Mouse (Mus musculus) spleen, adult 12 weeks (tissue): ENCODE data around the gene Naip2.
"Not testable (repeated sequence)": the region's sequence is repeated elsewhere in the genome, so short reads cannot be mapped to it uniquely, and the experiment has no call there.

Source experiments
- DNase-seq: peaks from one replicate; pipeline ENCODE4 v3.0.0; 2022; ENCODE audit warnings: low spot score

Gene Naip2

DNA sequence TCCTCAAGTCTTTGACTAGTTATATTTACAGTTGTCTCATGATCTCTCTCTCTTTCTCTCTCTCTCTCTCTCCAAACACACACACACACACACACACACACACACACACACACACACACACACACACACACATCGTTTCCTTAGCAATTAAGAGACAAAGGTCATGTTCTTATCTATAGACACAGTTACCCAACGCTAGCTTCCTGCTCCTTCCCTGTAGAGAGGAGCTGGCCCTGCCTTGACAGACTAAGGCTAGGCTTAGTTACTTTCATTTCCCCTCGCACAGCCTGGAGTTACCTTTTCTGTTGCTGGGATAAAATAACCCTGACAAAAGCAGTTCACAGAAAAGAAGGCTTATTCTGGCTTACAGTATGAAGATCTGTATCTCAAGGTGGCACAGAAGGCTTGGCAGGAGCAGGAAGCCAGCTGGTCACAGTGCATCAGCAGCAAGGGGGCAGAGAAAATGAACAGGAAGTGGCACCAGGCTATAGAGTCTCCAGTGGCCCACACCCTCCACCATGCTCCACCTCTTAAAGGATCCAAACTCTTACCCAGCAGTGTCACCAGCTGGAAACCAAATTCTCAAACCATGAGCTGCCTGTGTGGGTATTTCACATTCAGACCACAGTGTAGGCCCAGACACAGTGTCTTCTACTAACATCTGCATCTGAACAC lies at the start of gene Naip2:
Gene Naip2, minus strand, starts transcription at position 434 of the 675 bp plus-strand sequence.
- DNase-seq, result not testable (repeated sequence)

DNA sequence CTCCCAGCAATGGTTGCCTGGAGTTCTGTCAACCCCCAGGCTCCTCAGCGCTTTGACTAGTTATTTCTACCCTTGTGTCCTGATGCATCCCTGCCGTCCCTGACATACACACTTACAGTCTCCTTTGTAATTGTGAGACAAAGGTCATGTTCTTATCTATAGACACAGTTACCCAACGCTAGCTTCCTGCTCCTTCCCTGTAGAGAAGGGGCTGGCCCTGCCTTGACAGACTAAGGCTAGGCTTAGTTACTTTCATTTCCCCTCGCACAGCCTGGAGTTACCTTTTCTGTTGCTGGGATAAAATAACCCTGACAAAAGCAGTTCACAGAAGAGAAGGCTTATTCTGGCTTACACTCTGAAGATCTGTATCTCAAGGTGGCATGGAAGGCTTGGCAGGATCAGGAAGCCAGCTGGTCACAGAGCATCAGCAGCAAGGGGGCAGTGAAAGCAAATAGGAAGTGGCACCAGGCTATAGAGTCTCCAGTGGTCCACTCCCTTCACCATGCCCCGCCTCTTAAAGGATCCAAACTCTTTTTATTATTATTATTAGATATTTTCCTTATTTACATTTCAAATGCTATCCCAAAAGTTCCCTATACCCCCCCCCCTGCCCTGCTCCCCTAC lies 45.1 kb upstream of the Naip2 start:
- DNase-seq, result not testable (repeated sequence)

DNA sequence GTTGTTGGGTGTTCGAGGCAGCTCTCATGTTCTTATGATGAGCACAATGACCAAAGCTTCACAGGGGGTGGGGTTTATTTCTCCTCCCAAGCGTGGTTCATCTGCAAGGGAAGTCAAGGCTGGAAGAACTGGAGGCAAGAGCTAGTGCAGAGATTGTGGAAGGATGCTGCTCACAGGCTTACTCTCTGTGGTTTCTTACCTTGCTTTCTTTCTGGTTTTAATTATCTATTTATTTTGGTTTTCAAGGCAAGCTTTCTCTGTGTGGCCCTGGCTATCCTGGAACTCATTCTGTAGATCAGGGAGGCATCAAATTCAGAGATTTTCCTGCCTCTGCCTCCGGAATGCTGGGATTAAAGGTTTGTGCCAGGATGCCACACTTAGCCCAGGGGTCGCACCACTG lies 44.3 kb upstream of the Naip2 start, which contains the start of gene Naip5:
Gene Naip5, minus strand, starts transcription at position 101 of the 400 bp plus-strand sequence.
- DNase-seq, result not testable (repeated sequence)

DNA sequence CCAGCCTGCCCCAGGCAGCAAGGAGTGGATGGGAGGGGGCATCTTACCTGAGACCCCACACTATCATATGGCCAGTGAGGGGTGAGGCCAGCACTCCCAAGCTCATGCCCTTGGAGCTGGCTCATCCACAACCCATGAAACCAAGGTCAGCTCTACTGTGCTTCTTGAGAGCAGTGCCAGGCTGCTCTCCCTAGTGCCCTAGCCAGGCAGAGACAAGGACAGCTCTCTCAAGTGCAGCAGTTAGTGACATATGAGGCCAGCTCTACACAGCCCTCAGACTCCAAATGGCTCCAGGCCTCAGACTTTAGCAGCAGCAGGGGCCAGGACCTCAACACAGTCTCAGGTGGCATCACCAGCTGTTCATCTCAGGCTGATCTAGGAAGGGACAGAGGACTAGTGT lies 41.8 kb upstream of the Naip2 start:
- no peak for DNase-seq

DNA sequence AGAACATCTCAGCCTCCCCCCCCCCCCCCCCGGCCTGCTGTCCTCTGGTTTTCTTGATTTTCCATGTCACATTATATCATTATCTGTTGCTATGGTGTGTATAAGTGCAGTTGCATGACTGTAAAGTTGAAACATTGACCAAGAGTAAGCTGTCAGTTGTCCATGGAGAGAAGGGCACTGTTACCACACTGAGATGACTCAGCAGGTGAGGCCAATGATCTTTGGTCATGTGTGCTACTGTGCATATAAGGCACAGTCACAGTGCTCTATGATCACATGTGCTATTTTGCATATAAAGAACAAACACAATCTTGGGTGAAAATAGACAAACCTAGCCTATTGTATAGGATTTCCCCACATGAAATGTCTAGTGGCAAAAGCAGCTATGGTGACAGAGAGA lies 11.8 kb upstream of the Naip2 start:
- DNase-seq, result not testable (repeated sequence)

DNA sequence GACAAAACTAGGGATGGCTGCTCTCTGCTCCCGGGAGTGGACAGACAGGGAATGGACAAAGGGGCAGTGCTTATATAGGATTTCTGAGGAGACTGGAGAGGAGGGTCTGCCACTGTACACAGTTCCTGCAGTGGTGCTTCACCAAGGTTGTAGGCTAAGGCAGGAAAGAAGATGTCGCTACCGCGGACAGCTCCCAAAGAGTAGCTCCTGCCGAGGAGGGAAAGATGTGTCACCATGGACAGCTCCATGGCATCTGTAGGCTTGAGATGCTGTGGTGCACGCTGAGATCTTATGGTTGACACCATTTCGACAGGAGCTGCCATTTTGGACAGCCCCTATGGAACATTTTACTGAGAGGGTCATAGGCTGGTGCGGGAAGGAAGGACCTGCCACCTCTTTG lies 8.6 kb upstream of the Naip2 start:
- no peak for DNase-seq

DNA sequence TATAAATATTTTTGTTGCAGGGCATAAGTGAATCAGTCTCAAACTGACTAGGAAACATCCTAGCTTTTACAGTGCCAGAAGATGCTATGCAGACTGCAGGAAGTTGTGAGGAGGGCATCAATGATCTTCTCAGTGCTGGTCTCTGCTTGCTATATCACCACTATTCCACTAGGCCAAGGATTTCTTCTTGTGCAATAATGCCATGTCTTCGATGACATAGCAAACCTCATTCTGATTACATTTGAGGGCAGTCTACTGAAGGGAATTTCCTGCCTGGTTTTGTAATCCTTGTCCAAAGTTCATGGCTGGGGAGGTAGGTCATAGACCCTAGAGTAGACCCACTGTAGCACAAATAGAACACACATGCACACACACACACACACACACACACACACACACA lies 1.4 kb upstream of the Naip2 start:
- no peak for DNase-seq

DNA sequence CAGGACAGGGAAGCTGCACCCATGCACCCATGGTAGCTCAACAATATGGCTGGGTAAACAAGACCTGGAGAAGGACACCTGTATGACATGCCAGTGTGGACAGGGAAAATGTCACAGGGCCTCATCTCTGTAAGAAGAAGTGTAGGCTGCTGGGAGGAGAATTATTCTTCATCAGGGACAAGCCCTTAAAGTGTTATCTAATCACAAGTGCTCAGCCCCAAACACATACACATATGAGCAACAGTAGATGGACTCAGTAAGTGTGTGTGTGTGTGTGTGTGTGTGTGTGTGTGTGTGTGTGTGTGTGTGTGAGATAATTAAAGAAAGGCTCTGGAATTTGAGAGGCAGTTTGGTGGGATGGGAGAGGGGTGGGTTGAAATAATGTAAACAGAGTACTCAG lies 1.1 kb downstream of the Naip2 start:
- no peak for DNase-seq

DNA sequence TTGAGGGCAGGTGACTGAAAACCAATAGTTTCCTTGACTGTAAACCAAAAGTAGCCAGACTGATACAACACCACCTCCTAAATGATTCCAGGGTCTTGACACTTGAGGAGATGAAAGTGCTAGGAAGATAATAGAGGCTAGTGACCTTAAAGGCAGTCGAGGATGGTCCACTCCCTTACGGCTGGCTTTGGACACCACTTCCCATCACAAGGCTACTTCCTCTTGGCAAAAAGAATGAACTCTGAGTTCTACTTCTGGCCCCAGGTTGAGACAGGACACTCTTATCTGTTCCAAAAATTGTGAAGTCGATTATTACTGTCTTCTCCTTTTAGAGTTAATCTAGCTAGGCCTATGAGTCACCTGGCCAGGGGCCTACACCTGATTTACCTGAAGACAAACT lies 6.5 kb downstream of the Naip2 start:
- DNase-seq, result no peak

DNA sequence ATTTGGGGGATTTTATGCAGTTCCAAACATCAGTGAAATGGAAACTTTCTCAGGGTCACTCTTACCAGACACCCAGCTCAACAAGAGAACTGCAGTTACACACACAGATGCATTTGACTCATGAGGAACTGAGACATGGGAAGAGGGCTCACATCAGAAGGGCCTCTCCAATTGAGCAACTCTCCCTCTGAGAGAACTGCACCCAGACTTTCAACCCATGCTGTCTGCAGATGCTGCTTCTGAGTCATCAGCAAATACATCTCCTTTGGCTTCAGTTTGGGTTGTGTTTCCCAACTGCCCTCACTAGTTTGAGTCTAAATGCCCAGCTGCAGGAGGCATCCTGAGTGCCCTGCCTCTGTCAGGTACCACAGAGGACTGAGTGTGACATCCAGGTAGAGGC lies 18.8 kb downstream of the Naip2 start:
- not testable (repeated sequence) for DNase-seq

DNA sequence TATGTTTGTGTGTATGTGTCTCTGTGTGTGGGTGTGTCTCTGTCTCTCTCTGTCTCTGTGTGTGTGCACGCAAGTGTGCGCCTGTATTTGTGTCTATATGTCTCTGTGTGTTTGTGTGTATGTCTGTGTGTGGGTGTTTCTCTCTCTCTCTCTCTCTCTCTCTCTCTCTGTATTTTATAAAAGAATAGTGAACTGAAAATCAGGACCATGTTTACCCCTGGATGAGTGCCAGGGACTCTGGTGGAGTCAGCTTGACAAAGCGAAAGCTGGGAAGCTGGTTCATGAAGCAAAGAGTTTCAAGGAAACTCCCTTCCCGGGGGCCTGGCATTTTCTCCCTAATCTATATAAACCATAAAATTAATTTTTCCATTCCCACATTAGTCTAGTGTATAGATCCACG lies 27.5 kb downstream of the Naip2 start:
- DNase-seq, result not testable (repeated sequence)

DNA sequence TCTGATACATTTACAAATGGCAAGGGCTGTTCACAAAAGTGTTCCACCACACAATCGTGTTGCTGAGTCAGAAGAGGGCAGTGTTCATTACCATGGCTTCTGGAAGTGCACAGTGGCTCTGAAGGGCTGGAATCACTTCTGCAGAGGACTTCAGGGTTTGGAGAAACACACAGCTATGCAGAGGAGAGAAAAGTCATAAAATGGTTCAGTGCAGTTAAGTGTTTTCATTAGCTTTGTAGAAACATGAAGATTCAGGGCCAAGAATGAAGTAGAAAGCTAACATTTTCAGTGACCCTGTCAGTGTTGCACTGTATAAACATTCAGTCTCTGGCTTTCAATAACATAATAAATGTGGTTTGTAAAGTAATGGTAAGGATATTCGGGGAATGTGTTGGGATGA lies 35.5 kb downstream of the Naip2 start:
- not testable (repeated sequence) for DNase-seq

DNA sequence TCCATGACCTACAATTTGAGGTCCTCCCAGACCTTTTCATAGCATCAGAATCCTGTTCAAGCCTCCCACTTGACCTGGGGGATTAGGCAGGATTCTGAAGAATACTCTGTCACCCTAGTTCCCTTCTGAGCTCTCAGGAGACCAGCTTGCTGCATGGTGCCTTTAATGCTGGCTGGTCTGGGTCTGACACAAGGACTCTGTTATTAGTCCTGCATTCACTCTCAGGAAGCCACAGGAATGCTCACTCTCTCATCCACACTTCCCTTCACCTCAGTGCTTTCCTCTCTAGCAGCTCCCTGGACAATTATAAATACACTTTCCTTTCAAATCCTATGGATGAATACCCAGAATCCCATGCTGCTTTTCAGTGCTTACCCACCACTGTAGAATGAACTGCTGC lies 39.4 kb downstream of the Naip2 start:
- not testable (repeated sequence) for DNase-seq

DNA sequence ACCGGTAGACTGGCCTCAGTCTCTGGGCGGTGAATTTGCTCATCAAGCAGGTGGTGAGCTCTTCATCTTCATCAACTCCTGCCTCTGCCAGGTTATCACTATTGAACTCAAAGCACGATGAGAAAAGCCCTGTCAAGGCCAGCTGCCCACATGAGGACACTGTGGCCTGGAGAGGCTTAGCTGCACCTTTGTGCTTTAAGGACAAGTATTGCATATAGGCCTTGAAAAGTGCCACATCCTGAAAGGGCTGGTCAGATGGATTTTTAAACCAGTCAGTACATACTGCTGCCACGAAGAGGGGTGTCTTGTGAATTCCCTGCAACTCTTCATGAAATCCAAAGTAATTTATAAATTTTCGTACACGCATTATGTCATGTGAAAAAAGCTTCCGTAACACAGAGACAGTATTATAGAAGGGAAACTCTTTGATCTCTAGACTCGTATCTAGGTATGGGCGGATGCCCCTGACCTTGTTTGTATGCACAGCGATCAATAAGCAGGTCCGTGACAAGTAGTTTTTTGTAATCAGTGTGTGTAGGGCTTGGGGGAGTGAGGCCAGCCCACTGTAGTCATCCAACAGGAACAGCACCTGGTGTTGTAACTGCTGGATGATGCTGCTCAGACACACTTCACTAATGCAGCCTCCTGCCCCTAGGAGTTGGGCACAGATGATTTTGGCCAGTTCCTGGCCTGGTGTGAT lies 40.6 kb downstream of the Naip2 start:
- not testable (repeated sequence) for DNase-seq

DNA sequence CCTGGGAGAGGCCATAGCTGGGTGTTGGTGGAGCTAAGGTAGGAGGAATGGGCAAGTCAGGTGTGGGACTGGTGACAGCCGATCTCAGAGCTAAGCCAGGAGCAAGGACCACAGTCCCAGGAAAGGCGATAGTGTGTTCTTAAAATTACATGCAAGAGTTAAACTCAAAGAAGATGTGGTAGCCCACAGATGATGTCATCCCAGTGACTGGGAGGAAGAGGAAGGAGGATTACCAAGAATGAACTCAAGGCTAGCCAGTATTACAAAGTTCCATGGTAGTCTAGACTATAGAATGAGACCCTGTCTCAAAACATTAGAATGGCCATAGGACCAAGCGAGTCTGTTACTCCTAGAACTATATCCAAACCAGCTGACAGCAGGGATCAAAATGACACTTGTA lies 45.3 kb downstream of the Naip2 start:
- no peak for DNase-seq

DNA sequence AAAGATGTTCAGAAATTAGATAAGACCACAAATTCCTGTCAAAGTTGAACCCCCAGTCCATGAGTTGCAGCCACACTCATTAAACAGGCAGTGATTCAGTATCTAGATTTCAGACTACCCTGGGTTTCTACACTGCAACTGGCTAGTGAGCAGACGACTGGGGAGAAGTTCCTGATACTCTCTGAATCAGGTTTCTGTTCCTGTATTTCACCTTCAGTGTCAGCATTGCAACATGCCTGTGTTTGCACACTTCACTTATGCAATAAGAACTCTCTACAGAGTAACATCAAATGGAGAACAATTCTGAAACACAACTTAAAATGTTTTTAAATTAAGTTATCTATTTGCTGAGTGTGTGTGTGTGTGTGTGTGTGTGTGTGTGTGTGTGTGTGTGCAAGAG lies 49.2 kb downstream of the Naip2 start:
- DNase-seq, result no peak

DNA sequence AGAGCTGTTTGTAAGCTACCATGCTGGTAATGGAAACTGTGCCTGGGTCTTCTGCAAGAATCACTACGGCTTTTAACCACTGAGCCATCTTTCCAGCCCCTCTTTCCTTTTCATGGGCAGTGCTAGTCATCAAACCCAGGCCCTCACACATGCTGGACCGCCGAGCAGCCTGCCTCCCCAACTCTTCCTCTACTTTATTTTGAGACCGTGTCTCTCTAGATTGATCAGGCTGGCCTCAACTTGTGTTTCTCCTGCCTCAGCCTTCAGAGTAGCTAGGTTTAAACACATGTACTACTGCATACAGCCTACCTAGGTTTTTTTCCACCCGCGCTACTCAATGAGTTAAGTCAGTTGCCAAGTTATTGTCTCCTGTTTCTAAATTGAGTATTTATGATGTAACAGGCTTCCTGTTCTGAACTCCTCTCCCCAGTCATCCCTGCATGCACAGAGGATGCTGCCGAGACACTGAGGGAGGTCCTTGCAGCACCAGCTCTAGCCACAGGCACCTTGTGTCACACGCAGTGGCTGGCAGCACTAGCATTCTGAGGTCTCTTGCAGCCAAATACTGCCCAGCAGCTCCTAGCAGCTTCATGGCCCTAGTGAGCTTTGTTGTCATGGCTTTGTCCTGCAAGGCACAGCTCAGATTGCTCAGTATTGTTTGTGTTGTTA lies 60.1 kb downstream of the Naip2 start:
- no peak for DNase-seq

DNA sequence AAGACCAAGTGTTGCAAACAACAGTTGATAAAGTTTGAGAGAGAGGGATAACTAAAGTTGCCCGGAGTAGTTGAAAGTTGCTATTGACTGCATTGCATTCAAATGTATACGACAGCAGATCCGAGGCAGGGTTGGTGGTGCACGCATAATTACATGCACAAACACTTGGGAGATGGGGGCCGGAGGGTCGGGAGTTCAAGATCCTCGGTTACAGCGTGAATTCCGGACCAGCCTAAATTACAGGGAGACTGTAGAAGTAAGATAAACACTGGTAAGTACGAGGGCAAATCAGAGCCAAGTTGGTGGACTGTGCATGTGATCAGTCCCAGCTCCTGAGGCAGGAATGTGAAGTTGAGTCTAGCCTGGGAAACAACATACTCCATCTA lies 76.6 kb downstream of the Naip2 start:
- DNase-seq, result no peak

DNA sequence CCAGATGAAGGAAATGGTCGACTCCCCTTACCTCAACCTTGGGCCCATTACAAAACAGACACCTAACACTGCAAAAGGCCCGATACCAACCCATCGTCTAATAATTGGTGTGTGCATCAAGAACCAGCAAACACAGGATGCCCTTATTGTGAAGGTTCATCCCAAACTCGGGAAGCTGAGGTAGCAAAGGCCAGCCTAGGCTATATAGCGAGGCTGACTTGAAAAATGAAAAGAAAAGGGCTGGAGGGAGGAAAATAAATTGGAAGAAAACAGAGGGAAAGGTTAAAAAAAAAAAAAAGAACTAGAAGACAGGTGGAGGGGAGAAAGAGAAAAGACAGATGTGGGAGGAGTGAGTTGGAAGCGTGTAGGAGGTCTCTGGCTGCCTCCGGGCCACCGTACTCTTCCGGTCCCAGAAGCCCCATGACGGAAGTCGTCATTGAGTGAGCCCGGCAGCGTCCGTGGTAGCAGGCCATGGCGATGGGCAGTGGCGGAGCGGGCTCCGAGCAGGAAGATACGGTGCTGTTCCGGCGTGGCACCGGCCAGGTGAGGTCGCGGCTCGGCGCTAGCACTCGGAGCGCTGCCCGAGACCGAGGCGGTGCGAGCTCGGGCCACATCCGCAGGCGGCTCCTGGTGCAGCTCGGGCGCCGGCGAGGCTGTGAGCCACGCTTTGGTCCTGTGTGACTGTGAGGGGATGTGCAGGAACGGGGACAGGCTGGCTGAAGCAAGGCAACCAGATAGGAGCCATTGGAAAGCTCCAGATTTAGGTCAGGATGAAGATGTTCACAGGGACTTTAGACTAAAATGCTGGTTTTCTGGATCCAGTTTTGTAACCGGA lies 77.3 kb downstream of the Naip2 start, which contains the start of gene Smn1:
Gene Smn1, plus strand, starts transcription at position 430 of the 835 bp plus-strand sequence.
- peak; percentile 78 for DNase-seq

DNA sequence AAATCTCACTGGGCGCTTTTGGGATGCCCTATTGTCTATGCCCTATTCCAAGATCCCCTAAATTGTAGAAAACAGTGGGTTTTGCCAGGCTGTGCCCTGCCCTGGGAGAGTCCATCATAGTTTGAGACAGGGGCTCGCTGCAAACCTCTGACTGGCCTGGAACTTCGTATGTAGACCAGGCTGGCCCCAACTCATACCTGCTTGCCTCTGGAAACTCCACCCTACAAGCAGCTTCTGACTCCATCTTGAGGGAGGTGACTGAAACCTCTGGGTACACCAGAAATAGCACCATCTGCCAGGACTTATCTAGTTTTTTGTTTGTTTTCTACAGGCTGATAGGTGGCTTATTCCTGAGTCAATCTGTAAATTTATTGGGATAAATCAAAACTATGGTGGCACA lies 77.9 kb downstream of the Naip2 start:
- DNase-seq, result no peak

DNA sequence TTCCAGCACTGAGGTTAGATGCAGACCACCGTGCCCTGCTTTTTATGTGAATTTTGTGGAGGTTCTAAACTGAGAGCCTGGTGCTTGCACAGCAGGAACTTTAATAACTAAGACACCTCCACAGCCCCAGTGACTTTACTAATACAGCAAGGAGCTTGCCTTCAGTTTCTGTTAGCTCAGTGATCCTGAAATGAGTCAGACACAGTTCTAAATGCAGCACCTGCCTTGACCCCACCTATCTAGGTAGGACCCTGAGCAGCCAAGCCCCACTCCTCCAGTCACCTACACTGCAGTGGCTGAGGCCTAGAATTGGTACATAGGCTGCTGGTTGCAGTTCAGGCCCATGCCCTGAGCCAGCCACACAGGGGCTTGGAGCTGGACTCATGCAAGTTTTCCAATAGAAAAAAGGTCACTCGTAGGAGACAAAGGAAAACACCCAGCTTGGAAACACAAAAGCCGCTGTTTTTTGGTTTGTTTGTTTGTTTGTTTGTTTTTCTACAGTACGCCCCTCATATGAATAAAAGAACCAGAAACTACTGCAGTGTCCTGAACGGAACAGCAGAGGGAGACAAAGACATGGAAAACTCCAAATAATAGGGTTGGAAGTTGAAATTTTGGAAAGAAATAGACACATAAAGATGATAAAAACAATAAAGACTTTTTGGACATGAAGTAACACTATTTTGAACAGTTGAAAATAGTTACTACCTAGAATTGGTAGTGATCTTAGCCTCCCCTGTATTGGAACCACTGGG lies 89.5 kb downstream of the Naip2 start:
- DNase-seq, result no peak
